Mouse (Mus musculus): Measurements from ENCODE around the gene Pcid2.

GRCm38 (mm10) chr8:13028482-13028881 is 76.8 kb downstream of the Pcid2 start:
- TF ChIP-seq CTCF (IDR thresholded peaks at IDR 0.05; ENCODE audit: low read depth, low read length) (no peak), POLR2AphosphoS5 (IDR thresholded peaks at IDR 0.05; ENCODE audit: insufficient replicate concordance, low read depth, low read length) (no peak), GATA1 (IDR thresholded peaks at IDR 0.05; ENCODE audit: borderline replicate concordance, low read length) (no peak), GATA2 (IDR thresholded peaks at IDR 0.05; ENCODE audit: borderline replicate concordance, low read depth, low read length) (no peak)
